Mouse (Mus musculus) CD4-positive helper T cell, adult 2 months (primary cell): ENCODE measurements around the gene Fam222a.

Experiments
- DNase-seq: peaks from one replicate; pipeline ENCODE4 v3.0.0-alpha.2; 2012; ENCODE audit warnings: low read depth, missing footprints, low spot score

Fam222a gene

DNA sequence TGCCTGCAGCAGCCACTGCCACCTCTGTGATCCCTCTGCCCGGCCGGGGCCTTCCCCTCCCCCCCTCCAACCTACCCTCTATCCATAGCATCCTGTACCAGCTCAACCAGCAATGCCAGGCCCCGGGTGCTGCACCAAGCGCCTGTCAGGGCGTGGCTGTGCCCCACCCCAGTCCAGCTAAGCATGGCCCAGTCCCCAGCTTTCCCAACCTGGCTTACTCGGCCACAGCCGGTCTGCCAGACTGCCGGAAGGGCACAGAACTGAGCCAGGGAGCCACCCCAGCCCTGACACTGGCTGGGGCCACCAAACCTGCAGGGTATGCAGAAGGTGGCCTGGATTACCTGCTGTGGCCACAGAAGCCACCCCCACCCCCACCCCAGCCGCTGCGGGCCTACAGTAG, 43.4 kb downstream of the Fam222a start:
- DNase-seq: no peak

DNA sequence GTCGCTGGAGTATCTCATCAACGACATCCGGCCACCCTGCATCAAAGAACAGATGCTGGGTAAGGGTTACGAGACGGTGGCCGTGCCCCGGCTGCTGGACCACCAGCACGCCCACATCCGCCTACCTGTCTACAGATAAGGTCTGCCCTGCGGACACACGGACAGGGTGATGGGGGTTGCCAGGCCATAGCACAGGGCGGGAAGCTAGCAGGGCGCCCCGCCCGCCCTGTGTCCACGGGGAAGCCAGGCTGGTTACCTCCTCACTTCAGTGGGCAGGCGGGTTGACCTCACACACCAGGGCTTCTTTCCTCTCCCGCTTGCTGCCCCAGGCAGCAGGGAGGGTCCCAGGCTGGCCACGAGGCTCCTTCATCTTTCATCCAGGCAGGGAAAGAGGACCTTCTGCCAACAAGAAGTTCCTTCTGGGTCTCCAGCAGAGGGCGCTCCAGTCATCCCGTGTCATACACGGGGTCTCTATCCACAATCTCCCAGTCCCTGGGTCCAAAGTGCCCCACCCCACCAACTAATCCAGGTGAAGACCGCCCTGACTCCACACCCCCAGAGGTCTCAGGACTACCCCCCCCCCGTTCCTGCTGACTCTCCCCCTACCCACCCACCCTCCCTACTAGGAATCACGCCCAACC, 44.3 kb downstream of the Fam222a start:
- peak; percentile 34 for DNase-seq

- DNase-seq: no peak
Measured at GRCm38 (mm10) chr5:114614863-114615262, 47.0 kb downstream of the Fam222a start.

DNA sequence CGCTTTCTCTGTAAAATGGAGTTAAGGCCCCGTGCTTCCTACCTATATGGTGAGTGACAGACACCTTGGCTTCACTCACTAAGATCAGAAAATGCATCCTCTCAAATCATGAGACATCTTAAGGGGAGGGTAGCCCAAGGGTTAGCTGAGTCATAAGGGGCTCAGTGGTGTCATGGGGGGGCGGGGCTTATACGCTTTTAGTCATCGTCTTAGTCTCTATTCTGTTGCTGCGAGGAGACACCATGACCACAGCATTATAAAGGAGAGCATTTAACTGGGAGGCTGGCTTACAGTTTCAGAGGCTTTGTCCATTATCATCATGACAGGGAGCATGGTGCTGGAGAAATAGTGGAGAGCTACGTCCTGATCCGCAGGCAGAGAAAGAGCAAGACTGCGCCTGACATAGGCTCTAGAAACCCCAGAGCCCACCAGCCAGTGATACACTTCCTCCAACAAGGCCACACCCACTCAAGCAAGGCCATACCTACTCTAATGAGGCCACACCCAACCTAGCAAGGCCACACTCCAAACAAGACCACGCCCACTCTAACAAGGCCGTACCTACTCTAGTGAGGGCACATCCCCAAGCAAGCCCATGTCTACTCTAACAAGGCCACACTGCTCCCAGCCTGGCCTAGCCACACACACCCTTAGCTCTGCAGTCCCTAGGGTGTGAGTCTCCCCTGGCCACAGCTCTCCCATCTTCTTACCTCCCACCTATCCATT, 48.7 kb downstream of the Fam222a start:
- DNase-seq: no peak

- DNase-seq: no peak
Measured at GRCm38 (mm10) chr5:114617809-114618208, 50.0 kb downstream of the Fam222a start.

DNA sequence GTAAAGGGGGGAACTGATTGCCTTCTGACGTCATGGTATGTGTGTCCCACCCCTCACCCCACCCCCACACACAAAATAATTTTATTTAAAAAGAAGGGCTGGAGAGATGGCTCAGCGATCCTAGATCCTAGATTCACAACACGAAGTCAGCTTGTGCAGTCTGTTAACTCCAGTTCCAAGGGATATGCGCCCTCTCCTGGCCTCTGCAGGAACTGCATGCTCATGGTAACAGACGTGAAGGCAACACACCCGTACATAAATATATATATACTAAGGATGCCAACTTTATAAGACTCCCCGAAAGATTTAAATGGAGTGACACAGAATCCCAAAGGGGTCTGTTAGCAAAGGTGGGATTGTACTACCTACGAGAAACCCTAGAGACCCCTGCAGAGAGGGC, 51.0 kb downstream of the Fam222a start:
- peak; percentile 72 for DNase-seq

DNA sequence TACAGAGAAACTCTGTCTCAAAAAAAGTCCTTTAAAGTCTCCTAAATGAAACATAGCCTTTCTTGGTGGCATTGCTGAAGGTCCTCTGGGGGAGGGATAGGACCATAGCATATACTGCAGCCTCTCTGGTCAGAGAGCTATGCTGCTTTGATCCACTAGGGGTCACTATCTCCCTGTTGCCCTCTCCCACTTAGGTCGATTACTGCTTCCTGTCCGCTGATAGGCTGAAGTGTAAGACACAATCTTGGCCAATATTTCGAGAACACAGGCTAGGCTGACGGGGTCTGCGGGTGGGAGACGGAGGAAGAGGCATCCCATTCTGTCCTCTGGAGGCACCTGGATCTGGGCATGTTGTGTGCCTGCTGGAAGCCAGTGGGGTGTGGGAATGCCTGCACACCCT, 52.5 kb downstream of the Fam222a start:
- DNase-seq: peak; percentile 58

- peak; percentile 60 for DNase-seq
Measured at GRCm38 (mm10) chr5:114625590-114625989, 57.8 kb downstream of the Fam222a start.

GRCm38 (mm10) chr5:114631336-114631735, 63.5 kb downstream of the Fam222a start:
- DNase-seq: peak; percentile 36

- no peak for DNase-seq
Measured at GRCm38 (mm10) chr5:114636091-114636490, 68.3 kb downstream of the Fam222a start.

DNA sequence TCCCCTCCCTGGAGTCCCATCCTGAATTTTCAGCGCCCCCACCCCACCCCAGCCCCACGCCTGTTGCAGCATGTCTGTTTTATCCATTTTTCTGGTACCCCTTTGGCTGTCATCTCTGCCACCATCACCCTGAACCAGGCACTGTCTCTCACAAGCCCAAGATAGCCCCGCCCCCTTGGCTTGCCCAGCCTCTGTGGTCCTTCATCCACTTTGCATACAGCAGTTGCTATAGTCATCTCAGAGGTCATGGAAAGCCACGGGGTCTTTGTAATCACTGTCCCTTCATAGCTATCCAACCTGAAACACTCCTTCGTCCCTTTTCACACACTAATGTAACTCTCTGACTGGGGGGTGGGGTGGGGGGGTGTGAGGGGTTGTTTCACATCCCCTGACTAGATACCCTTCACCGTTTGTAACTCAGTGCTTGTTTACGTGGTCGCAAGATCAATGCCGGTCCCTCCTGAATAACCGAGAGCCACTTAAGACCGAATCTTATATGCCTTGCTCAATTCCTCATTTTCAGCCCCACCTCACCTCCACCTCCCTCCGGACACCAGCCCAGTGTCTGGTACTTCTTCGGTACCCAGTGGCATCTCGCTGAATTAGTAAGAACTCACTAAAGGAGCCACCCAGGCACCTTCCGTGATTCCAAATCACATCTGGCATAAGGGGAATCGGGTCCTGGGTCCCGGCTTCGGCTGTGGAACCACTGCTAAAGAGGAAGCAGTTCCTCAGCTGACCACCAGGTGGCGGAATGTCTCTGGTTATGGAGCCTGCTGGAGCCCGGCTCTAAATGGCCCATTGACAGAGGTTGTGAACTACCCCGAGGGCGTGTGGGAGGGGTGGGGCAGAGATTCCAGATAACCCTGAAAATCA, 71.2 kb downstream of the Fam222a start:
- peak; percentile 85 for DNase-seq

DNA sequence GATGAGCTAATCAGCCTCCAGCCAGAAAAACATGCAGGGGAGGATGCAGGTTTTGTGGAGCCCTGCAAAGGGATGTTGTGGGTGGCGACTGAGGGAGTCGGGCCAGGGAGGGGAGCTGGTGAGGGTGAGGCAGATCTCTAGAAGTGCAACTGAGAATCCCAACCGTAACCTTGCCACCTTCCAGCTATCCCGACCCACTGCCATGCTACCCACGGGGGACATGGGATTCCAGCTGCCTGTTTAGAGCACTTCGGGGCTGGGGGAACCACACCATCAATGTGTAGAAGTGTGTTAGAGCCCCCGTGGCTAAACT, 71.8 kb downstream of the Fam222a start:
- DNase-seq: no peak

- no peak for DNase-seq
Measured at GRCm38 (mm10) chr5:114640809-114641208, 73.0 kb downstream of the Fam222a start.

- no peak for DNase-seq
Measured at GRCm38 (mm10) chr5:114644918-114645317, 77.1 kb downstream of the Fam222a start.

DNA sequence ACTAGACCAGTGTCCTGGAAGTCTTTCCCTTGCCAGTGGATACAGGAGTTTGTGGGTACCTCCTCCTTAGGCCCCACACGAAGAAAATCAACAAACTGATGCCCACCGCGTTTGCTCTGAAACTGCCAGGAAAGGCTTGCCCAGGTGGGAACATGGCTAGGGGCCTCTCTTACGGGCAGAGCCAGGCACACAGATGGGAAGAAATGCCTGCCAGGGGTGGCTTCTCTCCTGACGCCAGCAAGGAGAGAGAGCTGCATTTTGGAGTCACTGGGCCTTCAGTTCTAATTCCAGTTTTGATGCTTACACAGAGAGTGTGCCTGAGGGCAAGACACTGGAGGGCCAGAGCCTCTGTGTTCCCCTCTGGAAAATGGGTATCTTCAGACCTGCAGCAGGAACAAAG, 78.1 kb downstream of the Fam222a start:
- no peak for DNase-seq

DNA sequence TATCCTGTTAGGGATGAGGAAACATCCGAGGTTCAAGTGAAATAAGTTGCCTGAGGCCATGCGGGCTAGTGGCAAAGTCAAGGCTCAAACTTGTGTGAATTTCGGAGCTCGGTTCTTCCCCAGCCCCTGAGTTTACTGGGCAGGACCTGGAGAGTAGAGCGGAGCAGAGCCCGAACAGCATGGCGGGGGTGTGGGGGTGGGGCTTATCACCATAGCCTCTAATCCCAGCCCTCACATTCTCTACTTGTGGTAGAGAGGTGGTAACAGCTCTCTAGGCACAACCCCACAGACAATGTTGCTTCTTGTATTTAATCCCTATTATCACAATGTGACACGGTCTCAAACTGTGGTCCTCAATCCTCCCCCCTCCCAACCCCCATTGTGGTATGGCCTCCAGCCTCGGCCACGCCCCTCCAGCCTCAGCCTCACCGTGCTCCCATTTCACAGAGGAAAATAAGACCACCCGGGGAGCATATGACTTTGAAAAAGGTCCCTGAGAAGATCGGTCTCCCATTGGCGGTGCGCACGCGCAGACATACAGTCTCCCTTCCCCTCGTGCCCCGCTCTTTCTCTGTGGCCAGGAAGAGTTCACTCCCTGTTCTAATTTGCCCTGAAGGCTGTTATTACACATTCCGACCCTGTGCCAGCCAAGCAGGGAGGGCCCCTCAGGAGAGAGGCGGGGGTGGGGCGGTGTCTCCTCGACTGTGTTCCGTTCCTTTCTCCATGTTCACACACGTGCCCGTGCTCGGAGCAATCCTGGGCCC, 79.6 kb downstream of the Fam222a start:
- DNase-seq: no peak

- DNase-seq: no peak
Measured at GRCm38 (mm10) chr5:114648728-114649311, 81.0 kb downstream of the Fam222a start.

GRCm38 (mm10) chr5:114651002-114651401, 83.2 kb downstream of the Fam222a start:
- no peak for DNase-seq

GRCm38 (mm10) chr5:114651449-114651848, 83.6 kb downstream of the Fam222a start:
- DNase-seq: no peak

GRCm38 (mm10) chr5:114653656-114654437, 86.0 kb downstream of the Fam222a start:
- DNase-seq: no peak

- no peak for DNase-seq
Measured at GRCm38 (mm10) chr5:114655721-114656120, 87.9 kb downstream of the Fam222a start.
